Mouse (Mus musculus): ENCODE results near the gene Taar7f. TPM values are rescaled to one million over a fixed set of nuclear protein-coding genes. Genes with fewer than 3 reads are reported as not detected.

The Taar7f gene
- polyA plus RNA-seq (2015; fragmentation: Nextera tagmentation; extraction: Ambion mirVana) = not detected in 2 replicates

DNA sequence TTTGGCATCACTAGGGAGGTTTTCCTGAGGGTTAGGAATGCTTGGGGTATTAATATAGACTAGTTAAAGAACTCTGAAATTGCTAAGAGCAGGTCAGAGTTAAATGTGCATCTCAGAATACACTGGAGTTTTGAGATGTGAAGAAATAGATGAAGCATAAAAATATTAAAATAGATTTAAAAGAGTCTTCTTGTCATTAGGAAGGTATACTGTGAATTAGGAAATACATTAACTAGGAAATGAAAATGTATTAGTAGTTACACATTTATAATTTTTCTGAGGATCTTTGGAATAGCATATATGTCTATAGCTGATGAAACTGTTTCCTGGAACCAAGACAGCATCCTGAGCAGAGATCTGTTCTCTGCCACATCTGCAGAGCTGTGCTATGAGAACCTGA is at the start of gene Taar7f:
Gene Taar7f, plus strand, starts transcription at position 301 of the 400 bp plus-strand sequence.
- Histone ChIP-seq H3K36me3 (replicated peaks; ENCODE audit: insufficient read depth, low read length) (no peaks in the 10 kb centered on the region), H3K4me2 (ENCODE audit: low read depth, low read length) (no peak within 1 kb of the TSS), H3K27ac (ENCODE audit: low read depth) (no peak within 1 kb of the TSS), H3K4me3 (ENCODE audit: low read depth, low read length) (no peak within 1 kb of the TSS), H3K27me3 (ENCODE audit: insufficient read depth, low read length) (no peaks in the 10 kb centered on the region), H3K9ac (replicated peaks) (no peak within 1 kb of the TSS), H3K9me3 (ENCODE audit: low read length) (no peaks in the 10 kb centered on the region), H3K4me1 (ENCODE audit: insufficient read depth) (no peaks in the 10 kb centered on the region)
- TF ChIP-seq EP300 (IDR thresholded peaks at IDR 0.05; ENCODE audit: low read depth) = no peak
- TF ChIP-seq CTCF (IDR thresholded peaks at IDR 0.05; ENCODE audit: low read depth) = no peak
- DNase-seq (no peak), ATAC-seq (no peak)

DNA sequence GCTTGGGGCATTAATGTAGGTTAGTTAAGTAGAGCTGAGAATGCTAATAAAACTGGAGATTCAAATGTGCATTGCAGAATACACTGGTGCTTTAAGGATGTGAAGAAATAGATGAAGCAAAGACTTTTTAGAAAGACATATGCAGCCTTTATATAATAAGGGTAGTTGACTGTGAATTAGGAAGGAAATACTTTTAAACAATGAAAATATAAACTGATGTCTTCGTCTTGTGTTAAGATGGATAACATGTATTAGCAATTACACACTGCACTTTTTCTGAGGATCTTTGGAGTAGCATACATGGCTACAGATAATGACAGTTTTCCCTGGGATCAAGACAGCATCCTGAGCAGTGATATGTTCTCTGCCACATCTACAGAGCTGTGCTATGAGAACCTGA is 49.7 kb upstream of the Taar7f start, which contains the start of gene Taar7b:
Gene Taar7b, plus strand, starts transcription at position 301 of the 400 bp plus-strand sequence.
- no peak within 1 kb of the TSS for H3K9ac ChIP-seq (replicated peaks)
- H3K4me2 ChIP-seq (ENCODE audit: low read depth, low read length) = no peak within 1 kb of the TSS
- H3K9me3 ChIP-seq (ENCODE audit: low read length) = no peaks in the 10 kb centered on the region
- H3K27ac ChIP-seq (ENCODE audit: low read depth) = no peak within 1 kb of the TSS
- DNase-seq (no peak), ATAC-seq (no peak)
- H3K36me3 ChIP-seq (replicated peaks; ENCODE audit: insufficient read depth, low read length) = no peaks in the 10 kb centered on the region
- no peak for TF ChIP-seq EP300 (IDR thresholded peaks at IDR 0.05; ENCODE audit: low read depth)
- no peak for TF ChIP-seq CTCF (IDR thresholded peaks at IDR 0.05; ENCODE audit: low read depth)
- H3K4me1 ChIP-seq (ENCODE audit: insufficient read depth) = no peaks in the 10 kb centered on the region
- no peaks in the 10 kb centered on the region for H3K27me3 ChIP-seq (ENCODE audit: insufficient read depth, low read length)
- WGBS (ENCODE audit: insufficient replicate concordance) = 74% methylated on average over 1 of the region's 1 CpGs
- H3K4me3 ChIP-seq (ENCODE audit: low read depth, low read length) = no peak within 1 kb of the TSS

DNA sequence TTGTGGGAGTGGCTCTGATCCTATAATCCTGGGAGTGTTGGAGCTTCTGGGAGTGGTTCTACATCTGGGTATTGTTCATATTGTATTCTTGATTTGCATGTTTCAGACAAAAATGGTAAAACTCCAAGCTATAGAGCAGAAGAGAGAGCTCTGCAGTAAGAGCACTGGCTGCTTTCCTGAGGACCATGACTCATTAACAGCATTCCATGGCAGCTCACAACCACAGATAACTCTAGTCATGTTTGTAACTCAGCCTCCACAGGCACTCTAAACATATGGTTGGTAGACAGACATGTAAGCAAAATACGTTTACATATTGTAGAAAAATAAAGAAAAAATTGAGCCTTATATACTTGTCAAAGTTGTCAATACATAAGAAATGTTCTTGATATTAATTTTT is 42.9 kb upstream of the Taar7f start:
- no peaks in the 10 kb centered on the region for H3K27me3 ChIP-seq (ENCODE audit: insufficient read depth, low read length)
- H3K4me2 ChIP-seq (ENCODE audit: low read depth, low read length) = no peak overlapping the region
- 67% methylated on average over 1 of the region's 1 CpGs for WGBS (ENCODE audit: insufficient replicate concordance)
- no peaks in the 10 kb centered on the region for H3K4me1 ChIP-seq (ENCODE audit: insufficient read depth)
- no peaks in the 10 kb centered on the region for H3K36me3 ChIP-seq (replicated peaks; ENCODE audit: insufficient read depth, low read length)
- no peaks in the 10 kb centered on the region for H3K9me3 ChIP-seq (ENCODE audit: low read length)
- ATAC-seq (no peak), DNase-seq (no peak)
- H3K9ac ChIP-seq (replicated peaks) = no peak overlapping the region
- no peak overlapping the region for H3K27ac ChIP-seq (ENCODE audit: low read depth)
- no peak overlapping the region for H3K4me3 ChIP-seq (ENCODE audit: low read depth, low read length)
- TF ChIP-seq EP300 (IDR thresholded peaks at IDR 0.05; ENCODE audit: low read depth) = no peak
- TF ChIP-seq CTCF (IDR thresholded peaks at IDR 0.05; ENCODE audit: low read depth) = no peak

DNA sequence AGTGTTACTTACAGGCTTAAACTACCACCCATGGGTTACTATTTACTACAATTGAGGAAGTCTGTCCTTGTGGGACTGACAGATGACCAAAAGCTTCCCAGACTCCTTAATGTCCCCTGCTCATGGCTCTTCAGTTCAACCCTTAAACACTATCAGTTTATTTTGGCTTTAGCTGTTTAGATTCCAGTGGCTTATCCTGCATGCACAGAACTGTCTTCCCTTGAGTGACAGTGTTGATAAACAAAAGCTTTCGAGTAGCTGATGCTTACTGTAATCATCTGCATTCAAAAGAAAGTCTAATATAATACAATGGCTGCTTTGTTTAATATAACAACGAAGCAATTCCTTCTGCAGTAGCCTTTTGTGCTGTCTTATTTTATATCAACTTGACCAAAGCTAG is 42.3 kb upstream of the Taar7f start:
- ATAC-seq = no peak
- H3K4me3 ChIP-seq (ENCODE audit: low read depth, low read length) = no peak overlapping the region
- no peak overlapping the region for H3K27ac ChIP-seq (ENCODE audit: low read depth)
- H3K9me3 ChIP-seq (ENCODE audit: low read length) = no peaks in the 10 kb centered on the region
- H3K4me1 ChIP-seq (ENCODE audit: insufficient read depth) = no peaks in the 10 kb centered on the region
- DNase-seq = no peak
- H3K9ac ChIP-seq (replicated peaks) = no peak overlapping the region
- H3K36me3 ChIP-seq (replicated peaks; ENCODE audit: insufficient read depth, low read length) = no peaks in the 10 kb centered on the region
- H3K4me2 ChIP-seq (ENCODE audit: low read depth, low read length) = no peak overlapping the region
- WGBS (ENCODE audit: insufficient replicate concordance) = 40% methylated on average over 2 of the region's 2 CpGs
- H3K27me3 ChIP-seq (ENCODE audit: insufficient read depth, low read length) = no peaks in the 10 kb centered on the region
- TF ChIP-seq CTCF (IDR thresholded peaks at IDR 0.05; ENCODE audit: low read depth) = no peak
- TF ChIP-seq EP300 (IDR thresholded peaks at IDR 0.05; ENCODE audit: low read depth) = peak; percentile 28; the same call in 1 of the 2 replicates

DNA sequence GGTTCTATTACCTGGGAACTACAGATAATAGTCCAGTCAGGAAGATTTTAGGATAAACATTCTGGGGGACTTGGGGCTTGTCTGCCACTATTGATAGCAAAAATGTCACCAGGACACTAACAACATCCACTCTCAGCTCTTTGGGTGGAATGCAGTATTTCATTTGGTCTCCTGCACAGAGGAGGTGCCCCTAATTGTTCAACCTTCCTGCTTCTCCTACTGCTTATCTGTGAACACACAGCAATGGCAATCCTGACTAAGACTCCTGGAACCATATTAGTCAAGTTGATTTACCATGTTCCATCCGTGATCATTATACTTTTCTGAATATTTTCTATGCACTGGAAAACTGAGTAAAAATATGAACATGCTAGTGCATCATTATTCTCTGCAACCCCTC is 41.2 kb upstream of the Taar7f start:
- no peak overlapping the region for H3K4me2 ChIP-seq (ENCODE audit: low read depth, low read length)
- no peak overlapping the region for H3K27ac ChIP-seq (ENCODE audit: low read depth)

DNA sequence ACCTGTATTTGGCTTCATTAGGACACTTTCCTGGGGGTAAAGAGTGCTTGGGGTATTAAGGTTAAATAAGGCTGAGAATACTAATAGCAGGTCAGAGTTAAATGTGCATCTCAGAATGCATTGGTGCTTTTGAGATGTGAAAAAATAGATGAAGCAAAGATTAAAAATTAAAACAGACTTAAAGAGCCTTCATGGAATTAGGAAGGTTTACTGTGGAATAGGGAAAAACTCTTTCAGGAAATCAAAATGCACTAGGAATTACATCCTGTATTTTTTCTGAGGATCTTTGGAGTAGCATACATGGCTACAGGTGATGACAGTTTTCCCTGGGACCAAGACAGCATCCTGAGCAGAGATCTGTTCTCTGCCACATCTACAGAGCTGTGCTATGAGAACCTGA is 22.4 kb upstream of the Taar7f start, which contains the start of gene Taar7d:
Gene Taar7d, plus strand, starts transcription at position 301 of the 400 bp plus-strand sequence.
- Histone ChIP-seq H3K27ac (ENCODE audit: low read depth) (no peak within 1 kb of the TSS), H3K4me2 (ENCODE audit: low read depth, low read length) (no peak within 1 kb of the TSS), H3K4me3 (ENCODE audit: low read depth, low read length) (no peak within 1 kb of the TSS), H3K9ac (replicated peaks) (no peak within 1 kb of the TSS), H3K9me3 (ENCODE audit: low read length) (no peaks in the 10 kb centered on the region), H3K36me3 (replicated peaks; ENCODE audit: insufficient read depth, low read length) (no peaks in the 10 kb centered on the region), H3K27me3 (ENCODE audit: insufficient read depth, low read length) (no peaks in the 10 kb centered on the region), H3K4me1 (ENCODE audit: insufficient read depth) (no peaks in the 10 kb centered on the region)
- DNase-seq = no peak
- TF ChIP-seq EP300 (IDR thresholded peaks at IDR 0.05; ENCODE audit: low read depth) = no peak
- TF ChIP-seq CTCF (IDR thresholded peaks at IDR 0.05; ENCODE audit: low read depth) = no peak
- ATAC-seq = no peak

More for the DNA sequence above, 41.2 kb upstream of the Taar7f start:
- no peaks in the 10 kb centered on the region for H3K4me1 ChIP-seq (ENCODE audit: insufficient read depth)
- 71% methylated on average over 1 of the region's 1 CpGs for WGBS (ENCODE audit: insufficient replicate concordance)
- H3K9me3 ChIP-seq (ENCODE audit: low read length) = no peaks in the 10 kb centered on the region
- H3K9ac ChIP-seq (replicated peaks) = no peak overlapping the region
- no peak for ATAC-seq
- no peak for DNase-seq
- H3K27me3 ChIP-seq (ENCODE audit: insufficient read depth, low read length) = no peaks in the 10 kb centered on the region
- no peak for TF ChIP-seq CTCF (IDR thresholded peaks at IDR 0.05; ENCODE audit: low read depth)
- TF ChIP-seq EP300 (IDR thresholded peaks at IDR 0.05; ENCODE audit: low read depth) = no peak
- no peak overlapping the region for H3K4me3 ChIP-seq (ENCODE audit: low read depth, low read length)
- H3K36me3 ChIP-seq (replicated peaks; ENCODE audit: insufficient read depth, low read length) = no peaks in the 10 kb centered on the region

DNA sequence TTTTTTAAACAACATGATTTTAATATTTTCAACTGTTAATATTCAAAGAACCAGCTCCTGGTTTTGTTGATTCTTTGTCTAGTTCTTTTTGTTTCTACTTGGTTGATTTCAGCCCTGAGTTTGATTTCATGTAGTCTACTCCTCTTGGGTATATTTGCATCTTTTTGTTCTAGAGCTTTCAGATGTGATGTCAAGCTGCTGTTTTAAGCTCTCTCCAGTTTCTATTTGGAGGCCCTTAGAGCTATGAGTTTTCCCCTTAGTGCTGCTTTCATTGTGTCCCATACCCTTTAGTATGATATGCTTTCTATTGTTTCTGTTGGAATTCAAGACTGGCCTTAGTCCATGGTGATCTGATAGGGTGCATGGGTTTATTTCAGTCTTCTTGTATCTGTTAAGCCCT is 18.0 kb upstream of the Taar7f start:
- no peak for ATAC-seq
- Histone ChIP-seq H3K27me3 (ENCODE audit: insufficient read depth, low read length) (no peaks in the 10 kb centered on the region), H3K4me3 (ENCODE audit: low read depth, low read length) (no peak overlapping the region), H3K4me1 (ENCODE audit: insufficient read depth) (no peaks in the 10 kb centered on the region), H3K9me3 (ENCODE audit: low read length) (no peaks in the 10 kb centered on the region), H3K27ac (ENCODE audit: low read depth) (no peak overlapping the region), H3K4me2 (ENCODE audit: low read depth, low read length) (no peak overlapping the region), H3K36me3 (replicated peaks; ENCODE audit: insufficient read depth, low read length) (no peaks in the 10 kb centered on the region), H3K9ac (replicated peaks) (no peak overlapping the region)
- DNase-seq = no peak
- TF ChIP-seq EP300 (IDR thresholded peaks at IDR 0.05; ENCODE audit: low read depth) (no peak), CTCF (IDR thresholded peaks at IDR 0.05; ENCODE audit: low read depth) (no peak)

All from liver, postnatal 0 days (tissue).